Mouse (Mus musculus) heart, embryonic 11.5 days (tissue): ENCODE results near the gene St6galnac4. TPM values are rescaled to one million over a fixed set of nuclear protein-coding genes. Genes with fewer than 3 reads are reported as not detected.
A peak's percentile ranks its signal among the peaks of the same experiment; 100 is the strongest.

ENCODE experiments used
- ATAC-seq: fragments of 200-750 bp; cut with Nextera tagmentation; replicated peaks from 2 replicates; pipeline ENCODE4 v1.8.0; 2017; ENCODE audit warnings: moderate library complexity; ENCODE audit not compliant: insufficient number of reproducible peaks, low FRiP score, low TSS enrichment
- H3K27ac ChIP-seq: fragments of 300-500 bp; sonication (generic); 2 replicates; pipeline ENCODE4 v1.5.1; 2014; ENCODE audit warnings: mild to moderate bottlenecking, low read depth, low read length
- H3K27me3 ChIP-seq: fragments of 300-500 bp; sonication (generic); 2 replicates; pipeline ENCODE4 v1.6.1; 2014; ENCODE audit warnings: mild to moderate bottlenecking, low read length, mixed read lengths; ENCODE audit not compliant: control insufficient read depth, insufficient read depth
- H3K36me3 ChIP-seq: fragments of 300-500 bp; sonication (generic); 2 replicates; pipeline ENCODE4 v1.6.1; 2014; ENCODE audit warnings: mild to moderate bottlenecking, low read length, moderate library complexity, mixed read lengths; ENCODE audit not compliant: control insufficient read depth, insufficient read depth
- H3K4me1 ChIP-seq: fragments of 300-500 bp; sonication (generic); 2 replicates; pipeline ENCODE4 v1.6.1; 2014; ENCODE audit warnings: low read length; ENCODE audit not compliant: control insufficient read depth, insufficient read depth
- H3K4me2 ChIP-seq: fragments of 300-500 bp; sonication (generic); 2 replicates; pipeline ENCODE4 v1.6.1; 2014; ENCODE audit warnings: mild to moderate bottlenecking, moderate library complexity
- H3K4me3 ChIP-seq: fragments of 300-500 bp; sonication (generic); 2 replicates; pipeline ENCODE4 v1.5.1; 2014; ENCODE audit warnings: low read depth, low read length
- H3K9ac ChIP-seq: fragments of 300-500 bp; sonication (generic); 2 replicates; pipeline ENCODE4 v1.6.1; 2014; ENCODE audit warnings: mild to moderate bottlenecking, low read depth, low read length, moderate library complexity
- H3K9me3 ChIP-seq: fragments of 300-500 bp; sonication (generic); replicated peaks from 2 replicates; pipeline ENCODE4 v1.6.1; 2016; ENCODE audit warnings: low read length; ENCODE audit not compliant: control insufficient read depth
- WGBS: fragments of 180-500 bp; shearing (Covaris S2); extraction: QIAGEN DNeasy Blood & Tissue Kit; methylation state at CpG from one replicate; pipeline ENCODE4 v1.1.7; 2014; ENCODE audit not compliant: insufficient replicate concordance; 5-methylcytosine and 5-hydroxymethylcytosine counted together
- polyA plus RNA-seq: library from polyadenylated mRNA; unstranded; fragments of >200 nt; fragmentation: Nextera tagmentation; extraction: Ambion mirVana; gene quantifications from 2 replicates; pipeline ENCODE4 v1.2.1, GENCODE M21; 2014

St6galnac4 gene
- polyA plus RNA-seq, 1 experiment from 2014 or later: 32.9 TPM

GRCm38 (mm10) chr2:32641810-32642209 lies 54.9 kb downstream of the St6galnac4 start:
- no peaks in the 10 kb centered on the region for H3K36me3 ChIP-seq
- H3K4me3 ChIP-seq: no peak overlapping the region
- 77% methylated on average over 5 of the region's 5 CpGs for WGBS
- H3K9ac ChIP-seq: no peak overlapping the region
- H3K4me1 ChIP-seq: peaks cover 51% of the 10 kb centered on the region
- H3K27me3 ChIP-seq: no peaks in the 10 kb centered on the region
- no peak for ATAC-seq
- H3K9me3 ChIP-seq: no peaks in the 10 kb centered on the region
- 0 out of 2 replicates have a peak overlapping the region, but pooled peaks have one; percentile 46 for H3K27ac ChIP-seq
- no peak overlapping the region for H3K4me2 ChIP-seq

GRCm38 (mm10) chr2:32642813-32643212 lies 55.9 kb downstream of the St6galnac4 start:
- Histone ChIP-seq H3K9ac (no peak overlapping the region), H3K4me3 (no peak overlapping the region), H3K4me2 (no peak overlapping the region), H3K27ac (peak overlapping the region; percentile 46; the same call in 1 of the 2 replicates), H3K9me3 (no peaks in the 10 kb centered on the region), H3K36me3 (no peaks in the 10 kb centered on the region), H3K27me3 (no peaks in the 10 kb centered on the region), H3K4me1 (peaks cover 44% of the 10 kb centered on the region)
- ATAC-seq: no peak
- 55% methylated on average over 7 of the region's 7 CpGs for WGBS

- no peak overlapping the region for H3K4me3 ChIP-seq
- ATAC-seq: no peak
- H3K27me3 ChIP-seq: no peaks in the 10 kb centered on the region
- H3K9ac ChIP-seq: no peak overlapping the region
- no peaks in the 10 kb centered on the region for H3K36me3 ChIP-seq
- peak overlapping the region; percentile 12 for H3K27ac ChIP-seq
- peaks cover 40% of the 10 kb centered on the region for H3K4me1 ChIP-seq
- H3K9me3 ChIP-seq: no peaks in the 10 kb centered on the region
- 33% methylated on average over 9 of the region's 9 CpGs for whole genome bisulfite sequencing
- no peak overlapping the region for H3K4me2 ChIP-seq
These were observed 57.2 kb downstream of the St6galnac4 start for GRCm38 (mm10) chr2:32644083-32644482.

- H3K9ac ChIP-seq: no peak overlapping the region
- H3K4me1 ChIP-seq: peaks cover 40% of the 10 kb centered on the region
- H3K27me3 ChIP-seq: no peaks in the 10 kb centered on the region
- H3K9me3 ChIP-seq: no peaks in the 10 kb centered on the region
- H3K4me2 ChIP-seq: no peak overlapping the region
- H3K36me3 ChIP-seq: no peaks in the 10 kb centered on the region
- 63% methylated on average over 8 of the region's 8 CpGs for WGBS
- no peak overlapping the region for H3K4me3 ChIP-seq
- peak overlapping the region; percentile 12 for H3K27ac ChIP-seq
- no peak for ATAC-seq
These were observed 58.0 kb downstream of the St6galnac4 start for GRCm38 (mm10) chr2:32644799-32645475.

GRCm38 (mm10) chr2:32645647-32646046 lies 58.8 kb downstream of the St6galnac4 start:
- peaks cover 36% of the 10 kb centered on the region for H3K4me1 ChIP-seq
- ATAC-seq: no peak
- no peaks in the 10 kb centered on the region for H3K27me3 ChIP-seq
- 61% methylated on average over 3 of the region's 3 CpGs for WGBS
- H3K9me3 ChIP-seq: no peaks in the 10 kb centered on the region
- no peak overlapping the region for H3K4me2 ChIP-seq
- no peak overlapping the region for H3K4me3 ChIP-seq
- peak overlapping the region; percentile 73 for H3K27ac ChIP-seq
- H3K9ac ChIP-seq: no peak overlapping the region
- no peaks in the 10 kb centered on the region for H3K36me3 ChIP-seq

GRCm38 (mm10) chr2:32646379-32647056 lies 59.6 kb downstream of the St6galnac4 start, which contains the start of gene Eng:
Gene Eng, plus strand, starts transcription at chr2:32646595.
- peak within 1 kb of the TSS; percentile 41 for H3K4me3 ChIP-seq
- H3K4me2 ChIP-seq: peak within 1 kb of the TSS; percentile 51
- peak; percentile 73; the same call in 1 of the 2 replicates for ATAC-seq
- H3K27ac ChIP-seq: peak within 1 kb of the TSS; percentile 73
- no peaks in the 10 kb centered on the region for H3K27me3 ChIP-seq
- H3K36me3 ChIP-seq: no peaks in the 10 kb centered on the region
- peaks cover 34% of the 10 kb centered on the region for H3K4me1 ChIP-seq
- WGBS: 39% methylated on average over 31 of the region's 31 CpGs
- H3K9me3 ChIP-seq: no peaks in the 10 kb centered on the region
- H3K9ac ChIP-seq: peak within 1 kb of the TSS; percentile 65

GRCm38 (mm10) chr2:32647366-32647765 lies 60.5 kb downstream of the St6galnac4 start:
- no peaks in the 10 kb centered on the region for H3K9me3 ChIP-seq
- H3K27ac ChIP-seq: peak overlapping the region; percentile 73
- WGBS: 83% methylated on average over 7 of the region's 7 CpGs
- H3K4me2 ChIP-seq: peak overlapping the region; percentile 51
- no peak for ATAC-seq
- H3K36me3 ChIP-seq: no peaks in the 10 kb centered on the region
- peak overlapping the region; percentile 41 for H3K4me3 ChIP-seq
- H3K4me1 ChIP-seq: peaks cover 34% of the 10 kb centered on the region
- no peaks in the 10 kb centered on the region for H3K27me3 ChIP-seq
- peak overlapping the region; percentile 65 for H3K9ac ChIP-seq
